Mouse (Mus musculus) heart, embryonic 13.5 days (tissue): ENCODE results near the gene Timm8a1. TPM values are rescaled to one million over a fixed set of nuclear protein-coding genes. Genes with fewer than 3 reads are reported as not detected.
A peak's percentile ranks its signal among the peaks of the same experiment; 100 is the strongest.

ENCODE experiments used
- ATAC-seq: fragments of 200-750 bp; cut with Nextera tagmentation; 2 replicates; pipeline ENCODE4 v1.8.0; 2017; ENCODE audit warnings: moderate TSS enrichment; ENCODE audit not compliant: insufficient number of reproducible peaks, low FRiP score, low TSS enrichment; ENCODE audit errors: extremely low read depth
- H3K27ac ChIP-seq: fragments of 300-500 bp; sonication (generic); replicated peaks from 2 replicates; pipeline ENCODE4 v1.5.1; 2015; ENCODE audit warnings: moderate library complexity, mild to moderate bottlenecking, inconsistent platforms
- H3K27me3 ChIP-seq: fragments of 300-500 bp; sonication (generic); replicated peaks from 2 replicates; pipeline ENCODE4 v1.6.1; 2015; ENCODE audit warnings: mild to moderate bottlenecking, inconsistent platforms
- H3K36me3 ChIP-seq: fragments of 300-500 bp; sonication (generic); 2 replicates; pipeline ENCODE4 v1.6.1; 2015; ENCODE audit warnings: mild to moderate bottlenecking, inconsistent platforms
- H3K4me1 ChIP-seq: fragments of 300-500 bp; sonication (generic); 2 replicates; pipeline ENCODE4 v1.6.1; 2015; ENCODE audit warnings: inconsistent platforms
- H3K4me2 ChIP-seq: fragments of 300-500 bp; sonication (generic); 2 replicates; pipeline ENCODE4 v1.6.1; 2015; ENCODE audit warnings: inconsistent platforms, mild to moderate bottlenecking, moderate library complexity
- H3K4me3 ChIP-seq: fragments of 300-500 bp; sonication (generic); 2 replicates; pipeline ENCODE4 v1.5.1; 2015; ENCODE audit warnings: moderate library complexity, mild to moderate bottlenecking, inconsistent platforms
- H3K9ac ChIP-seq: fragments of 300-500 bp; sonication (generic); 2 replicates; pipeline ENCODE4 v1.6.1; 2015; ENCODE audit warnings: inconsistent platforms, mild to moderate bottlenecking, moderate library complexity
- H3K9me3 ChIP-seq: fragments of 300-500 bp; sonication (generic); 2 replicates; pipeline ENCODE4 v1.6.1; 2016; ENCODE audit warnings: inconsistent platforms
- WGBS: fragments of 180-500 bp; shearing (Covaris S2); methylation state at CpG from one replicate; pipeline ENCODE4 v1.1.7; 2015; ENCODE audit warnings: mixed read lengths; 5-methylcytosine and 5-hydroxymethylcytosine counted together
- polyA plus RNA-seq: library from polyadenylated mRNA; unstranded; fragments of >200 nt; fragmentation: Nextera tagmentation; extraction: Ambion mirVana; gene quantifications from 2 replicates; pipeline ENCODE4 v1.2.1, GENCODE M21; 2015

Timm8a1 gene
- polyA plus RNA-seq, result 69.2 and 78.0 TPM in 2 replicates

- peak within 1 kb of the TSS; percentile 86 for H3K9ac ChIP-seq
- no peaks in the 10 kb centered on the region for H3K9me3 ChIP-seq
- peak within 1 kb of the TSS; percentile 89 for H3K27ac ChIP-seq
- no peaks in the 10 kb centered on the region for H3K27me3 ChIP-seq
- peak; percentile 82 for ATAC-seq
- peak within 1 kb of the TSS; percentile 68 for H3K4me2 ChIP-seq
- WGBS, result 10% methylated on average over 49 of the region's 61 CpGs
- H3K4me1 ChIP-seq, result no peaks in the 10 kb centered on the region
- H3K36me3 ChIP-seq, result peaks cover 4% of the 10 kb centered on the region; the same call in 1 of the 2 replicates
- H3K4me3 ChIP-seq, result peak within 1 kb of the TSS; percentile 70
Measured at GRCm38 (mm10) chrX:134541145-134541954, at the start of gene Timm8a1. Timm8a1 (minus strand) TSS chrX:134541865.

GRCm38 (mm10) chrX:134589836-134590235, 48.2 kb upstream of the Timm8a1 start:
- Histone ChIP-seq H3K9me3 (no peaks in the 10 kb centered on the region), H3K36me3 (peaks cover 28% of the 10 kb centered on the region), H3K4me3 (no peak overlapping the region), H3K27ac (no peak overlapping the region), H3K9ac (no peak overlapping the region), H3K27me3 (no peaks in the 10 kb centered on the region), H3K4me1 (peaks cover 7% of the 10 kb centered on the region), H3K4me2 (no peak overlapping the region)
- ATAC-seq, result no peak
- 53% methylated on average over 5 of the region's 5 CpGs for WGBS

GRCm38 (mm10) chrX:134588997-134589396, 47.3 kb upstream of the Timm8a1 start:
- H3K4me3 ChIP-seq, result no peak overlapping the region
- 79% methylated on average over 3 of the region's 3 CpGs for WGBS
- ATAC-seq, result no peak

GRCm38 (mm10) chrX:134588261-134588660, 46.6 kb upstream of the Timm8a1 start:
- H3K4me1 ChIP-seq, result peaks cover 8% of the 10 kb centered on the region
- H3K27ac ChIP-seq, result no peak overlapping the region
- no peak overlapping the region for H3K4me2 ChIP-seq
- no peaks in the 10 kb centered on the region for H3K27me3 ChIP-seq
- H3K36me3 ChIP-seq, result peaks cover 28% of the 10 kb centered on the region
- H3K4me3 ChIP-seq, result no peak overlapping the region
- H3K9ac ChIP-seq, result no peak overlapping the region
- no peak for ATAC-seq
- H3K9me3 ChIP-seq, result no peaks in the 10 kb centered on the region
- WGBS, result 76% methylated on average over 4 of the region's 4 CpGs

More at GRCm38 (mm10) chrX:134588997-134589396, 47.3 kb upstream of the Timm8a1 start:
- peaks cover 28% of the 10 kb centered on the region for H3K36me3 ChIP-seq
- H3K4me1 ChIP-seq, result peaks cover 8% of the 10 kb centered on the region
- no peak overlapping the region for H3K9ac ChIP-seq
- H3K9me3 ChIP-seq, result no peaks in the 10 kb centered on the region
- H3K27ac ChIP-seq, result no peak overlapping the region
- H3K27me3 ChIP-seq, result no peaks in the 10 kb centered on the region
- no peak overlapping the region for H3K4me2 ChIP-seq

- no peak for ATAC-seq
- peak overlapping the region; percentile 88 for H3K9ac ChIP-seq
- 22% methylated on average over 8 of the region's 8 CpGs for WGBS
- H3K27ac ChIP-seq, result peak overlapping the region; percentile 87
- peak overlapping the region; percentile 63 for H3K4me3 ChIP-seq
- H3K36me3 ChIP-seq, result peaks cover 28% of the 10 kb centered on the region
- H3K27me3 ChIP-seq, result no peaks in the 10 kb centered on the region
- peaks cover 8% of the 10 kb centered on the region for H3K4me1 ChIP-seq
- H3K9me3 ChIP-seq, result no peaks in the 10 kb centered on the region
- H3K4me2 ChIP-seq, result peak overlapping the region; percentile 74
Measured at GRCm38 (mm10) chrX:134586447-134586846, 44.8 kb upstream of the Timm8a1 start.

- peak within 1 kb of the TSS; percentile 88 for H3K9ac ChIP-seq
- peaks cover 8% of the 10 kb centered on the region for H3K4me1 ChIP-seq
- 16% methylated on average over 45 of the region's 45 CpGs for WGBS
- H3K9me3 ChIP-seq, result no peaks in the 10 kb centered on the region
- H3K4me3 ChIP-seq, result peak within 1 kb of the TSS; percentile 63
- H3K4me2 ChIP-seq, result peak within 1 kb of the TSS; percentile 74
- H3K27me3 ChIP-seq, result no peaks in the 10 kb centered on the region
- ATAC-seq, result peak; percentile 84
- H3K36me3 ChIP-seq, result peaks cover 28% of the 10 kb centered on the region
- peak within 1 kb of the TSS; percentile 87 for H3K27ac ChIP-seq
Measured at GRCm38 (mm10) chrX:134585103-134586002, 43.7 kb upstream of the Timm8a1 start, which contains the start of gene Rpl36a. Rpl36a (plus strand) TSS chrX:134585654.

- no peaks in the 10 kb centered on the region for H3K27me3 ChIP-seq
- 78% methylated on average over 10 of the region's 11 CpGs for WGBS
- no peak within 1 kb of the TSS for H3K4me3 ChIP-seq
- no peak within 1 kb of the TSS for H3K27ac ChIP-seq
- peaks cover 11% of the 10 kb centered on the region for H3K36me3 ChIP-seq
- peaks cover 8% of the 10 kb centered on the region for H3K4me1 ChIP-seq
- H3K9ac ChIP-seq, result no peak within 1 kb of the TSS
- no peaks in the 10 kb centered on the region for H3K9me3 ChIP-seq
- H3K4me2 ChIP-seq, result no peak within 1 kb of the TSS
- no peak for ATAC-seq
Measured at GRCm38 (mm10) chrX:134582888-134583669, 41.4 kb upstream of the Timm8a1 start, which contains the start of gene Btk. Btk (minus strand) TSS chrX:134583570.

GRCm38 (mm10) chrX:134582270-134582669, 40.6 kb upstream of the Timm8a1 start:
- no peaks in the 10 kb centered on the region for H3K9me3 ChIP-seq
- H3K4me2 ChIP-seq, result no peak overlapping the region
- no peaks in the 10 kb centered on the region for H3K27me3 ChIP-seq
- H3K36me3 ChIP-seq, result peaks cover 3% of the 10 kb centered on the region
- H3K4me3 ChIP-seq, result no peak overlapping the region
- H3K4me1 ChIP-seq, result peaks cover 8% of the 10 kb centered on the region
- no peak for ATAC-seq
- H3K9ac ChIP-seq, result no peak overlapping the region
- no peak overlapping the region for H3K27ac ChIP-seq
- 70% methylated on average over 10 of the region's 11 CpGs for WGBS

GRCm38 (mm10) chrX:134580528-134581305, 39.1 kb upstream of the Timm8a1 start:
- Histone ChIP-seq H3K9me3 (no peaks in the 10 kb centered on the region), H3K4me2 (no peak overlapping the region), H3K4me3 (no peak overlapping the region), H3K27ac (no peak overlapping the region), H3K36me3 (no peaks in the 10 kb centered on the region), H3K9ac (no peak overlapping the region), H3K4me1 (peaks cover 2% of the 10 kb centered on the region; the same call in 1 of the 2 replicates), H3K27me3 (no peaks in the 10 kb centered on the region)
- WGBS, result 73% methylated on average over 14 of the region's 14 CpGs
- no peak for ATAC-seq

GRCm38 (mm10) chrX:134577896-134578295, 36.2 kb upstream of the Timm8a1 start:
- no peak for ATAC-seq
- H3K4me3 ChIP-seq, result no peak overlapping the region
- WGBS, result 79% methylated on average over 4 of the region's 4 CpGs
- no peaks in the 10 kb centered on the region for H3K4me1 ChIP-seq
- no peaks in the 10 kb centered on the region; the same call in 1 of the 2 replicates for H3K27me3 ChIP-seq
- no peak overlapping the region for H3K4me2 ChIP-seq
- no peaks in the 10 kb centered on the region for H3K9me3 ChIP-seq
- H3K27ac ChIP-seq, result no peak overlapping the region
- no peak overlapping the region for H3K9ac ChIP-seq
- no peaks in the 10 kb centered on the region for H3K36me3 ChIP-seq
